Mouse (Mus musculus): ENCODE results near the gene Tnpo1. TPM values are rescaled to one million over a fixed set of nuclear protein-coding genes. Genes with fewer than 3 reads are reported as not detected.

Tnpo1 gene
- total and polyA plus RNA-seq, 2 experiments = 10.7 to 56.1 TPM

GRCm38 (mm10) chr13:98951951-98952350, 25.8 kb upstream of the Tnpo1 start:
- no peak for TF ChIP-seq CTCF (IDR thresholded peaks at IDR 0.05; ENCODE audit: low read depth, low read length)
- TF ChIP-seq POLR2A (IDR thresholded peaks at IDR 0.05; ENCODE audit: extremely low read depth, insufficient read depth, low read length) = no peak
- 27% methylated on average over 7 of the region's 7 CpGs for WGBS

GRCm38 (mm10) chr13:98948146-98948545, 22.0 kb upstream of the Tnpo1 start:
- H3K4me3 ChIP-seq (ENCODE audit: insufficient read depth, low read depth, low read length) = no peak overlapping the region
- TF ChIP-seq CTCF (IDR thresholded peaks at IDR 0.05; ENCODE audit: low read depth, low read length) (no peak), POLR2A (IDR thresholded peaks at IDR 0.05; ENCODE audit: extremely low read depth, insufficient read depth, low read length) (no peak)
- H3K4me1 ChIP-seq (ENCODE audit: control insufficient read depth, insufficient read depth, low read length) = peaks cover 4% of the 10 kb centered on the region; the same call in 1 of the 2 replicates
- 32% methylated on average over 4 of the region's 4 CpGs for WGBS
- DNase-seq (ENCODE audit: extremely low read depth, low read depth, low spot score) = peak; percentile 51
- H3K9ac ChIP-seq (ENCODE audit: low read depth, low read length) = no peak overlapping the region
- H3K27me3 ChIP-seq (ENCODE audit: control insufficient read depth, insufficient read depth, low read length) = no peaks in the 10 kb centered on the region
- H3K36me3 ChIP-seq (ENCODE audit: control insufficient read depth, insufficient read depth, low read length) = no peaks in the 10 kb centered on the region
- no peak overlapping the region for H3K27ac ChIP-seq (replicated peaks; ENCODE audit: insufficient read depth, low read depth, low read length)
- no peaks in the 10 kb centered on the region for H3K79me2 ChIP-seq (ENCODE audit: control insufficient read depth, insufficient read depth, low read length)

More at GRCm38 (mm10) chr13:98951951-98952350, 25.8 kb upstream of the Tnpo1 start:
- H3K27me3 ChIP-seq (ENCODE audit: control insufficient read depth, insufficient read depth, low read length) = no peaks in the 10 kb centered on the region
- no peak for DNase-seq (ENCODE audit: extremely low read depth, low read depth, low spot score)
- no peak overlapping the region for H3K27ac ChIP-seq (replicated peaks; ENCODE audit: insufficient read depth, low read depth, low read length)
- H3K4me1 ChIP-seq (ENCODE audit: control insufficient read depth, insufficient read depth, low read length) = peaks cover 8% of the 10 kb centered on the region; the same call in 1 of the 2 replicates
- no peaks in the 10 kb centered on the region for H3K36me3 ChIP-seq (ENCODE audit: control insufficient read depth, insufficient read depth, low read length)
- no peak overlapping the region for H3K4me3 ChIP-seq (ENCODE audit: insufficient read depth, low read depth, low read length)
- no peaks in the 10 kb centered on the region for H3K79me2 ChIP-seq (ENCODE audit: control insufficient read depth, insufficient read depth, low read length)
- no peak overlapping the region for H3K9ac ChIP-seq (ENCODE audit: low read depth, low read length)

- WGBS = 43% methylated on average over 7 of the region's 7 CpGs
- Histone ChIP-seq H3K79me2 (ENCODE audit: control insufficient read depth, insufficient read depth, low read length) (no peaks in the 10 kb centered on the region), H3K9ac (ENCODE audit: low read depth, low read length) (no peak overlapping the region), H3K27ac (replicated peaks; ENCODE audit: insufficient read depth, low read depth, low read length) (no peak overlapping the region), H3K27me3 (ENCODE audit: control insufficient read depth, insufficient read depth, low read length) (no peaks in the 10 kb centered on the region), H3K4me1 (ENCODE audit: control insufficient read depth, insufficient read depth, low read length) (peaks cover 3% of the 10 kb centered on the region), H3K4me3 (ENCODE audit: insufficient read depth, low read depth, low read length) (no peak overlapping the region), H3K36me3 (ENCODE audit: control insufficient read depth, insufficient read depth, low read length) (no peaks in the 10 kb centered on the region)
- TF ChIP-seq POLR2A (IDR thresholded peaks at IDR 0.05; ENCODE audit: extremely low read depth, insufficient read depth, low read length) (no peak), CTCF (IDR thresholded peaks at IDR 0.05; ENCODE audit: low read depth, low read length) (no peak)
- DNase-seq (ENCODE audit: extremely low read depth, low read depth, low spot score) = no peak
Measured at GRCm38 (mm10) chr13:98946434-98946833, 20.2 kb upstream of the Tnpo1 start.

- WGBS = 37% methylated on average over 3 of the region's 3 CpGs
- Histone ChIP-seq H3K36me3 (ENCODE audit: control insufficient read depth, insufficient read depth, low read length) (no peaks in the 10 kb centered on the region), H3K4me1 (ENCODE audit: control insufficient read depth, insufficient read depth, low read length) (peaks cover 3% of the 10 kb centered on the region), H3K27ac (replicated peaks; ENCODE audit: insufficient read depth, low read depth, low read length) (no peak overlapping the region), H3K79me2 (ENCODE audit: control insufficient read depth, insufficient read depth, low read length) (no peaks in the 10 kb centered on the region), H3K9ac (ENCODE audit: low read depth, low read length) (no peak overlapping the region), H3K27me3 (ENCODE audit: control insufficient read depth, insufficient read depth, low read length) (no peaks in the 10 kb centered on the region), H3K4me3 (ENCODE audit: insufficient read depth, low read depth, low read length) (no peak overlapping the region)
- peak; percentile 12 for DNase-seq (ENCODE audit: extremely low read depth, low read depth, low spot score)
- TF ChIP-seq POLR2A (IDR thresholded peaks at IDR 0.05; ENCODE audit: extremely low read depth, insufficient read depth, low read length) (no peak), CTCF (IDR thresholded peaks at IDR 0.05; ENCODE audit: low read depth, low read length) (no peak)
Measured at GRCm38 (mm10) chr13:98945908-98946307, 19.7 kb upstream of the Tnpo1 start.

- no peak for DNase-seq (ENCODE audit: extremely low read depth, low read depth, low spot score)
Measured at GRCm38 (mm10) chr13:98945381-98945780, 19.2 kb upstream of the Tnpo1 start.

GRCm38 (mm10) chr13:98944620-98945081, 18.5 kb upstream of the Tnpo1 start:
- under 1% methylated on average over 7 of the region's 7 CpGs for WGBS
- no peaks in the 10 kb centered on the region for H3K27me3 ChIP-seq (ENCODE audit: control insufficient read depth, insufficient read depth, low read length)
- H3K4me1 ChIP-seq (ENCODE audit: control insufficient read depth, insufficient read depth, low read length) = peaks cover 3% of the 10 kb centered on the region
- peak; percentile 90 for DNase-seq (ENCODE audit: extremely low read depth, low read depth, low spot score)
- H3K9ac ChIP-seq (ENCODE audit: low read depth, low read length) = peak overlapping the region; percentile 8; the same call in 1 of the 2 replicates
- H3K27ac ChIP-seq (replicated peaks; ENCODE audit: insufficient read depth, low read depth, low read length) = peak overlapping the region; percentile 74
- peak overlapping the region; percentile 61 for H3K4me3 ChIP-seq (ENCODE audit: insufficient read depth, low read depth, low read length)
- no peaks in the 10 kb centered on the region for H3K79me2 ChIP-seq (ENCODE audit: control insufficient read depth, insufficient read depth, low read length)
- H3K36me3 ChIP-seq (ENCODE audit: control insufficient read depth, insufficient read depth, low read length) = no peaks in the 10 kb centered on the region
- TF ChIP-seq CTCF (IDR thresholded peaks at IDR 0.05; ENCODE audit: low read depth, low read length) (no peak), POLR2A (IDR thresholded peaks at IDR 0.05; ENCODE audit: extremely low read depth, insufficient read depth, low read length) (no peak)

More at GRCm38 (mm10) chr13:98945381-98945780, 19.2 kb upstream of the Tnpo1 start:
- H3K4me3 ChIP-seq (ENCODE audit: insufficient read depth, low read depth, low read length) = no peak overlapping the region
- 91% methylated on average over 4 of the region's 4 CpGs for WGBS
- H3K9ac ChIP-seq (ENCODE audit: low read depth, low read length) = no peak overlapping the region
- no peaks in the 10 kb centered on the region for H3K36me3 ChIP-seq (ENCODE audit: control insufficient read depth, insufficient read depth, low read length)
- TF ChIP-seq POLR2A (IDR thresholded peaks at IDR 0.05; ENCODE audit: extremely low read depth, insufficient read depth, low read length) (no peak), CTCF (IDR thresholded peaks at IDR 0.05; ENCODE audit: low read depth, low read length) (no peak)
- peaks cover 3% of the 10 kb centered on the region for H3K4me1 ChIP-seq (ENCODE audit: control insufficient read depth, insufficient read depth, low read length)
- no peaks in the 10 kb centered on the region for H3K27me3 ChIP-seq (ENCODE audit: control insufficient read depth, insufficient read depth, low read length)
- H3K79me2 ChIP-seq (ENCODE audit: control insufficient read depth, insufficient read depth, low read length) = no peaks in the 10 kb centered on the region
- H3K27ac ChIP-seq (replicated peaks; ENCODE audit: insufficient read depth, low read depth, low read length) = peak overlapping the region; percentile 63; the same call in 1 of the 2 replicates

Data from liver, adult 2 months (tissue).